In genomic region chr2:121588309-121588694, GRCm38 (mm10) we compare ENCODE assay signal across 8 mouse cellular contexts.
DNase-seq lines count a peak whose midpoint lies in the region; ATAC-seq and TF ChIP-seq lines count a peak whose summit lies in the region.
"Had no signal": no experiment of that assay in that cellular context is flagged by ENCODE, and none has a peak within 500 bp of the region (broad histone marks: within the 10 kb centered on the region; RNA-seq: fewer than 3 reads in every experiment).

No protein-coding gene starts in this region.

- ATAC-seq in midbrain, embryonic 14.5 days (ENCODE audit: low FRiP score, low TSS enrichment), result no peak
- ATAC-seq in erythroid progenitor cell, adult 5-6 weeks (replicated peaks; ENCODE audit: low FRiP score, poor library complexity, severe bottlenecking), result no peak

- no peaks in the 10 kb centered on the region for H3K27me3 ChIP-seq in cerebellum, adult 2 months (ENCODE audit: control insufficient read depth, insufficient read depth, low read length)
- no peaks in the 10 kb centered on the region for H3K27me3 ChIP-seq in midbrain, embryonic 14.5 days (ENCODE audit: control insufficient read depth, insufficient read depth, low read length)

- 0 out of 2 replicates have a peak overlapping the region, but pooled peaks have one; percentile 36 for H3K27ac ChIP-seq in cerebellum, adult 2 months (ENCODE audit: insufficient read depth, low read length)
- peak overlapping the region; percentile 57 for H3K27ac ChIP-seq in midbrain, embryonic 14.5 days (replicated peaks; ENCODE audit: low read depth, low read length)
- H3K27ac ChIP-seq: liver, embryonic 14.5 days had no signal

- WGBS in cerebellum, adult 2 months, result 23% methylated on average over 4 of the region's 4 CpGs
- WGBS in midbrain, embryonic 14.5 days, result 32% methylated on average over 4 of the region's 4 CpGs

- no peak for TF ChIP-seq CTCF in cerebellum, adult 2 months (IDR thresholded peaks at IDR 0.05; ENCODE audit: borderline replicate concordance, insufficient read depth, low read depth, low read length)

- no peak overlapping the region for H3K4me2 ChIP-seq in midbrain, embryonic 14.5 days (ENCODE audit: low read length)

- peak; percentile 51 for DNase-seq in Muller cell, postnatal 12 days (ENCODE audit: inconsistent ontology term)
- DNase-seq in cerebellum, adult 2 months, result no peak
- DNase-seq in heart, adult 8-10 months (ENCODE audit: low spot score), result peak; percentile 69
- DNase-seq in kidney, postnatal 10 days, result peak; percentile 37
- DNase-seq in midbrain, embryonic 14.5 days, result peak; percentile 57
- no peak for DNase-seq in urinary bladder, postnatal 10 days (ENCODE audit: low spot score)

- no peaks in the 10 kb centered on the region for H3K9me3 ChIP-seq in midbrain, embryonic 14.5 days (ENCODE audit: control insufficient read depth, low read length)

- H3K9ac ChIP-seq in midbrain, embryonic 14.5 days (replicated peaks; ENCODE audit: low read length), result no peak overlapping the region
- H3K9ac ChIP-seq: liver, embryonic 14.5 days had no signal

- peaks cover 11% of the 10 kb centered on the region; the same call in 1 of the 2 replicates for H3K36me3 ChIP-seq in midbrain, embryonic 14.5 days (ENCODE audit: control insufficient read depth, insufficient read depth, low read length)

- TF ChIP-seq POLR2A in cerebellum, adult 2 months (IDR thresholded peaks at IDR 0.05; ENCODE audit: borderline replicate concordance, insufficient read depth, low read length), result no peak

- H3K4me3 ChIP-seq in cerebellum, adult 2 months (replicated peaks; ENCODE audit: insufficient read depth, low read depth, low read length), result no peak overlapping the region
- H3K4me3 ChIP-seq in midbrain, embryonic 14.5 days (replicated peaks; ENCODE audit: low read depth, low read length), result no peak overlapping the region

- H3K4me1 ChIP-seq in cerebellum, adult 2 months (ENCODE audit: control insufficient read depth, insufficient read depth, low read length), result peaks cover 22% of the 10 kb centered on the region
- H3K4me1 ChIP-seq in midbrain, embryonic 14.5 days (ENCODE audit: control insufficient read depth, insufficient read depth, low read length), result peaks cover 11% of the 10 kb centered on the region

Comparison
In these comparisons a context has a peak if more than half of its experiments do, and no peak if none do; other contexts are left out.
1. DNase-seq: peak in Muller cell, postnatal 12 days (single experiment), heart, adult 8-10 months (single experiment), kidney, postnatal 10 days (single experiment) and midbrain, embryonic 14.5 days (single experiment); none in cerebellum, adult 2 months (0 of 2) and urinary bladder, postnatal 10 days (single experiment).